Mouse (Mus musculus): ENCODE results near the gene Zcchc12. TPM values are rescaled to one million over a fixed set of nuclear protein-coding genes. Genes with fewer than 3 reads are reported as not detected.

Gene Zcchc12
- polyA plus RNA-seq, 1 experiment: not detected

- WGBS: 63% methylated on average over 2 of the region's 2 CpGs
- Histone ChIP-seq H3K4me1 (ENCODE audit: control insufficient read depth, insufficient read depth, low read length) (no peaks in the 10 kb centered on the region), H3K4me3 (replicated peaks; ENCODE audit: control insufficient read depth, low read depth, low read length) (no peak overlapping the region), H3K27ac (ENCODE audit: control insufficient read depth, insufficient read depth, low read depth, low read length, poor library complexity) (no peak overlapping the region)
- TF ChIP-seq CTCF (IDR thresholded peaks at IDR 0.05; ENCODE audit: control insufficient read depth, insufficient read depth, low read length) (no peak), POLR2A (IDR thresholded peaks at IDR 0.05; ENCODE audit: borderline replicate concordance, control insufficient read depth, low read depth, low read length) (no peak)
Observed at GRCm38 (mm10) chrX:36209554-36209953, 13.8 kb downstream of the Zcchc12 start.

GRCm38 (mm10) chrX:36211216-36211615 is 15.5 kb downstream of the Zcchc12 start:
- no peak overlapping the region for H3K4me3 ChIP-seq (replicated peaks; ENCODE audit: control insufficient read depth, low read depth, low read length)
- no peaks in the 10 kb centered on the region for H3K4me1 ChIP-seq (ENCODE audit: control insufficient read depth, insufficient read depth, low read length)
- WGBS: 68% methylated on average over 3 of the region's 3 CpGs
- no peak overlapping the region for H3K27ac ChIP-seq (ENCODE audit: control insufficient read depth, insufficient read depth, low read depth, low read length, poor library complexity)
- TF ChIP-seq POLR2A (IDR thresholded peaks at IDR 0.05; ENCODE audit: borderline replicate concordance, control insufficient read depth, low read depth, low read length): no peak
- no peak for TF ChIP-seq CTCF (IDR thresholded peaks at IDR 0.05; ENCODE audit: control insufficient read depth, insufficient read depth, low read length)

- no peak overlapping the region for H3K27ac ChIP-seq (ENCODE audit: control insufficient read depth, insufficient read depth, low read depth, low read length, poor library complexity)
- TF ChIP-seq POLR2A (IDR thresholded peaks at IDR 0.05; ENCODE audit: borderline replicate concordance, control insufficient read depth, low read depth, low read length) (no peak), CTCF (IDR thresholded peaks at IDR 0.05; ENCODE audit: control insufficient read depth, insufficient read depth, low read length) (peak; percentile 47)
- 39% methylated on average over 2 of the region's 2 CpGs for WGBS
- H3K4me3 ChIP-seq (replicated peaks; ENCODE audit: control insufficient read depth, low read depth, low read length): no peak overlapping the region
- H3K4me1 ChIP-seq (ENCODE audit: control insufficient read depth, insufficient read depth, low read length): no peaks in the 10 kb centered on the region
Observed at GRCm38 (mm10) chrX:36221366-36221765, 25.7 kb downstream of the Zcchc12 start.

- H3K4me3 ChIP-seq (replicated peaks; ENCODE audit: control insufficient read depth, low read depth, low read length): no peak overlapping the region
- no peaks in the 10 kb centered on the region for H3K4me1 ChIP-seq (ENCODE audit: control insufficient read depth, insufficient read depth, low read length)
- TF ChIP-seq CTCF (IDR thresholded peaks at IDR 0.05; ENCODE audit: control insufficient read depth, insufficient read depth, low read length) (peak; percentile 79), POLR2A (IDR thresholded peaks at IDR 0.05; ENCODE audit: borderline replicate concordance, control insufficient read depth, low read depth, low read length) (no peak)
- 9% methylated on average over 7 of the region's 7 CpGs for WGBS
- H3K27ac ChIP-seq (ENCODE audit: control insufficient read depth, insufficient read depth, low read depth, low read length, poor library complexity): no peak overlapping the region
Observed at GRCm38 (mm10) chrX:36225777-36226176, 30.1 kb downstream of the Zcchc12 start.

- H3K4me1 ChIP-seq (ENCODE audit: control insufficient read depth, insufficient read depth, low read length): no peaks in the 10 kb centered on the region
- no peak overlapping the region for H3K27ac ChIP-seq (ENCODE audit: control insufficient read depth, insufficient read depth, low read depth, low read length, poor library complexity)
- 45% methylated on average over 2 of the region's 2 CpGs for WGBS
- TF ChIP-seq CTCF (IDR thresholded peaks at IDR 0.05; ENCODE audit: control insufficient read depth, insufficient read depth, low read length) (no peak), POLR2A (IDR thresholded peaks at IDR 0.05; ENCODE audit: borderline replicate concordance, control insufficient read depth, low read depth, low read length) (no peak)
- no peak overlapping the region for H3K4me3 ChIP-seq (replicated peaks; ENCODE audit: control insufficient read depth, low read depth, low read length)
Observed at GRCm38 (mm10) chrX:36226577-36226976, 30.9 kb downstream of the Zcchc12 start.

GRCm38 (mm10) chrX:36228861-36229260 is 33.2 kb downstream of the Zcchc12 start:
- TF ChIP-seq POLR2A (IDR thresholded peaks at IDR 0.05; ENCODE audit: borderline replicate concordance, control insufficient read depth, low read depth, low read length) (no peak), CTCF (IDR thresholded peaks at IDR 0.05; ENCODE audit: control insufficient read depth, insufficient read depth, low read length) (no peak)
- H3K4me3 ChIP-seq (replicated peaks; ENCODE audit: control insufficient read depth, low read depth, low read length): no peak overlapping the region
- H3K4me1 ChIP-seq (ENCODE audit: control insufficient read depth, insufficient read depth, low read length): no peaks in the 10 kb centered on the region
- 35% methylated on average over 7 of the region's 7 CpGs for WGBS
- H3K27ac ChIP-seq (ENCODE audit: control insufficient read depth, insufficient read depth, low read depth, low read length, poor library complexity): no peak overlapping the region

GRCm38 (mm10) chrX:36229273-36229672 is 33.6 kb downstream of the Zcchc12 start:
- no peak for TF ChIP-seq POLR2A (IDR thresholded peaks at IDR 0.05; ENCODE audit: borderline replicate concordance, control insufficient read depth, low read depth, low read length)
- no peak for TF ChIP-seq CTCF (IDR thresholded peaks at IDR 0.05; ENCODE audit: control insufficient read depth, insufficient read depth, low read length)
- Histone ChIP-seq H3K4me1 (ENCODE audit: control insufficient read depth, insufficient read depth, low read length) (no peaks in the 10 kb centered on the region), H3K4me3 (replicated peaks; ENCODE audit: control insufficient read depth, low read depth, low read length) (no peak overlapping the region), H3K27ac (ENCODE audit: control insufficient read depth, insufficient read depth, low read depth, low read length, poor library complexity) (no peak overlapping the region)
- WGBS: 32% methylated on average over 2 of the region's 2 CpGs

GRCm38 (mm10) chrX:36235652-36236051 is 39.9 kb downstream of the Zcchc12 start:
- TF ChIP-seq CTCF (IDR thresholded peaks at IDR 0.05; ENCODE audit: control insufficient read depth, insufficient read depth, low read length): no peak
- no peak for TF ChIP-seq POLR2A (IDR thresholded peaks at IDR 0.05; ENCODE audit: borderline replicate concordance, control insufficient read depth, low read depth, low read length)
- H3K4me3 ChIP-seq (replicated peaks; ENCODE audit: control insufficient read depth, low read depth, low read length): no peak overlapping the region
- WGBS: 79% methylated on average over 6 of the region's 6 CpGs
- no peak overlapping the region for H3K27ac ChIP-seq (ENCODE audit: control insufficient read depth, insufficient read depth, low read depth, low read length, poor library complexity)
- no peaks in the 10 kb centered on the region for H3K4me1 ChIP-seq (ENCODE audit: control insufficient read depth, insufficient read depth, low read length)

Other genes with a start within 250 kb of the Zcchc12 start
- 0.43 and 3.6 TPM in 2 replicates for gene Il13ra1, start 83.8 kb upstream of the Zcchc12 start, polyA plus RNA-seq (2011; ENCODE audit: insufficient read depth, insufficient read length, low replicate concordance, missing spikeins)
- 0.72 and 2.0 TPM in 2 replicates for gene Lonrf3, start 132.4 kb downstream of the Zcchc12 start, polyA plus RNA-seq (2011; ENCODE audit: insufficient read depth, insufficient read length, low replicate concordance, missing spikeins)
- gene Gm6268, start 205.4 kb downstream of the Zcchc12 start, polyA plus RNA-seq (2011; ENCODE audit: insufficient read depth, insufficient read length, low replicate concordance, missing spikeins): not detected in 2 replicates